Mouse (Mus musculus): ENCODE results near the gene Zscan26.

Zscan26 gene

GRCm38 (mm10) chr13:21423301-21423700 is 30.2 kb downstream of the Zscan26 start:
- no peak for DNase-seq

GRCm38 (mm10) chr13:21418865-21419264 is 34.7 kb downstream of the Zscan26 start:
- no peak for DNase-seq

- no peak for DNase-seq
Measured at GRCm38 (mm10) chr13:21417298-21418010, 36.1 kb downstream of the Zscan26 start.

- DNase-seq, result no peak
Measured at GRCm38 (mm10) chr13:21415750-21416149, 37.8 kb downstream of the Zscan26 start.

- DNase-seq, result no peak
Measured at GRCm38 (mm10) chr13:21415266-21415665, 38.3 kb downstream of the Zscan26 start.

GRCm38 (mm10) chr13:21414231-21415212 is 39.0 kb downstream of the Zscan26 start:
- DNase-seq, result no peak

- DNase-seq, result no peak
Measured at GRCm38 (mm10) chr13:21408805-21409459, 44.6 kb downstream of the Zscan26 start.

- DNase-seq, result peak; percentile 82
Measured at GRCm38 (mm10) chr13:21407969-21408804, 45.3 kb downstream of the Zscan26 start.

- DNase-seq, result no peak
Measured at GRCm38 (mm10) chr13:21407341-21407740, 46.2 kb downstream of the Zscan26 start.

GRCm38 (mm10) chr13:21402848-21403247 is 50.7 kb downstream of the Zscan26 start:
- DNase-seq, result no peak

GRCm38 (mm10) chr13:21402287-21402846 is 51.2 kb downstream of the Zscan26 start, which contains the start of gene Zkscan3:
Gene Zkscan3 (minus strand): TSS chr13:21402755.
- peak; percentile 88 for DNase-seq

- DNase-seq, result no peak
Measured at GRCm38 (mm10) chr13:21401636-21402286, 51.8 kb downstream of the Zscan26 start.

GRCm38 (mm10) chr13:21401166-21401565 is 52.4 kb downstream of the Zscan26 start:
- no peak for DNase-seq

- DNase-seq, result no peak
Measured at GRCm38 (mm10) chr13:21397486-21397885, 56.0 kb downstream of the Zscan26 start.

GRCm38 (mm10) chr13:21396048-21396447 is 57.5 kb downstream of the Zscan26 start:
- peak; percentile 32 for DNase-seq

- DNase-seq, result no peak
Measured at GRCm38 (mm10) chr13:21395623-21396022, 57.9 kb downstream of the Zscan26 start.

GRCm38 (mm10) chr13:21395211-21395610 is 58.3 kb downstream of the Zscan26 start:
- no peak for DNase-seq
